Mouse (Mus musculus): Measurements from ENCODE around the gene Zbtb11.

DNA sequence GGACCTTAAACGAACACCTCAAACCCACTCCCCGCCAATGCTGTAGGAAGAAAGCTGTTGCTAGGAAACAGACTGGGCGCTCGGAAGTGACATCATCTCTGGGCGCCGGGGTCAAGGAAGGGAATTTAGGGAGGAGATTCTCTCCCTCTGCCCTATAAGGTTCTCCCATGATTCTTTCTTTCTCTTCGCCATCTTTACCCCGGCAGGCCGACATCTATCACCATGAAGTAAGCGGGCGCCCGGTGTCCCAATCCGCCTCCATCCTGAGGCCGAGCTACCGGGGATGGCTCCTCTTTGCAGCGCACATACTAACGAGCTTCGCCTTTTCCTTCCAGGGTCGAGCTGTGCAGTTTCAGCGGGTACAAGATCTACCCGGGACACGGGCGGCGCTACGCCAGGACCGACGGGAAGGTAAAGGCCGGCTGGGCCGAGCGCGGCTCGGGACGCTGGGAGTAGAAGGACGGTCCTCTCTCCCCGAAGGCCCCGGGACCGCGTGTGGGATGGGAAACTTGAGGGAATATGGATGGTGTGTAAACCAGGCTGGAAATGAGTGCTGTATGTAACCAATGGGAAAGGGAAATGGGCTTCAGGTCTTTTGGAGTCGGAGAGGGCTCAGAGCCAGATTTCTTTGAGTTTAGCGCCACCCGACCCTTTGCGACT is 7.3 kb upstream of the Zbtb11 start, which contains the start of gene Rpl24:
- TF ChIP-seq POLR2A (IDR thresholded peaks at IDR 0.05; ENCODE audit: insufficient read depth, low read depth, low read length) (peak; percentile 37), CTCF (IDR thresholded peaks at IDR 0.05; ENCODE audit: insufficient read depth, low read depth, low read length) (no peak)

All from olfactory bulb, adult 2 months (tissue).